Mouse (Mus musculus) C2C12 (cell line): ENCODE measurements at regions not wholly inside any gene's neighbourhood (a gene's known extent, or its start where the extent isn't known, plus 50 kb on each side); places are given as distances from the start of the nearest gene placed in this dataset.

Source experiments
- H3K27me3 ChIP-seq: one replicate; pipeline ENCODE4 v1.6.1; 2011; ENCODE audit not compliant: control insufficient read depth, insufficient read depth, insufficient read length
- H3K36me3 ChIP-seq: one replicate; pipeline ENCODE4 v1.6.1; 2011; ENCODE audit not compliant: control insufficient read depth, insufficient read depth
- H3K4me3 ChIP-seq: one replicate; pipeline ENCODE4 v1.5.1; 2011; ENCODE audit warnings: mild to moderate bottlenecking, control low read depth; ENCODE audit not compliant: poor library complexity, insufficient read depth, severe bottlenecking
- H3K79me2 ChIP-seq: one replicate; pipeline ENCODE4 v1.6.1; 2011; ENCODE audit not compliant: control insufficient read depth, insufficient read depth
- H3K79me3 ChIP-seq: one replicate; pipeline ENCODE4 v1.6.1; 2011; ENCODE audit warnings: low read depth, control low read depth
- H3ac ChIP-seq: one replicate; pipeline ENCODE3; 2011; ENCODE audit warnings: low read depth; ENCODE audit not compliant: control insufficient read depth, insufficient read length
- CEBPB ChIP-seq: IDR thresholded peaks from one replicate; pipeline ENCODE4 v1.6.1; 2011; ENCODE audit warnings: low read depth, mild to moderate bottlenecking, control low read depth, moderate library complexity
- CTCF ChIP-seq: IDR thresholded peaks from one replicate; pipeline ENCODE4 v1.5.1; 2011; ENCODE audit not compliant: control insufficient read depth, insufficient read depth, insufficient read length
- FOSL1 ChIP-seq: IDR thresholded peaks from one replicate; pipeline ENCODE4 v1.8.0; 2011; ENCODE audit warnings: mild to moderate bottlenecking, low read length; ENCODE audit not compliant: poor library complexity, insufficient read depth, severe bottlenecking
- MAX ChIP-seq: IDR thresholded peaks from one replicate; pipeline ENCODE4 v1.6.1; 2011; ENCODE audit warnings: mild to moderate bottlenecking, control low read depth
- MYOD1 ChIP-seq: IDR thresholded peaks from one replicate; pipeline ENCODE4 v1.6.1; 2011; ENCODE audit warnings: low read depth; ENCODE audit not compliant: control insufficient read depth, insufficient read length
- MYOG ChIP-seq: IDR thresholded peaks from one replicate; pipeline ENCODE4 v1.6.1; 2011; ENCODE audit not compliant: control insufficient read depth, insufficient read length; ENCODE audit errors: extremely low read depth
- USF1 ChIP-seq: IDR thresholded peaks from one replicate; pipeline ENCODE4 v1.6.1; 2011; ENCODE audit warnings: low read depth, mild to moderate bottlenecking, control low read depth, moderate library complexity

DNA sequence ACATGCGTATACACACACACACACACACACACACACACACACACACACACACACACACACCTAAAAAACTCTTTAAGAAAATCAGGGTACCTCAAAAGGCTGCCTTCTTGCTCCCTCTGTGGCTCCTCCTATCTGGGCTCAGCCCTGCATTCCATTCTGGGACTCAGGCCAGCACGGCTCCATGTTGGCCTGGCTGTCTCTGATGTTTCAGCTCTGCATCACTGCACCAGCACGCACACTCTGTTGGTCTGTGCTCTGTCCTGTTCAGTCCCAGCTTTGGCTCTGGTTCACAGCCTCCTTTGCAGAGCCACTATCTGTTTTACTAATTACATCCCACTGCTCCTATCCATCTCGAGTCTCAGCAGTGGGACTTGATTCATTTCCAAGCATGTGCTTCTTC is 108.8 kb upstream of the Eif4g2 start:
- Histone ChIP-seq H3K4me3 (no peak overlapping the region), H3ac (no peak overlapping the region), H3K79me2 (no peaks in the 10 kb centered on the region), H3K27me3 (no peaks in the 10 kb centered on the region), H3K79me3 (no peaks in the 10 kb centered on the region), H3K36me3 (no peaks in the 10 kb centered on the region)
- no peak for TF ChIP-seq CTCF

DNA sequence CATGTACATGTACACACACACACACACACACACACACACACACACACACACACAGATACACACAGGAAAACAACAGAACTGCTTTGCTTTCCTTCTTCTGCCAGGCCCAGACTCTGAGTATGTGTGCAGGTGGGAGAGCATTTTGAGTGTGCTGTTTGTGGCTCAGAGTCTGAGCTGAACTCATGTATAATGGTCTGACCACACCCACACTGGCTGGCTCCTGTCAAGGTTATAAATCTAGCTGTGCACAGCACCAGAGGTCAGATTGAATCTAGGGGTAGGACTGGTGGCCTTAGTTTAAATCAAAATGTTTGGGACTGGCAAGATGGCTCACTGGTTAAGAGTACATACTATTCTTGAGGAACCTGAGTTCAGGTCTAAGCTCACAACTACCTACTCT is 108.4 kb upstream of the Eif4g2 start:
- no peaks in the 10 kb centered on the region for H3K79me3 ChIP-seq
- H3ac ChIP-seq: no peak overlapping the region
- H3K27me3 ChIP-seq: no peaks in the 10 kb centered on the region
- H3K79me2 ChIP-seq: no peaks in the 10 kb centered on the region
- H3K36me3 ChIP-seq: no peaks in the 10 kb centered on the region
- TF ChIP-seq MYOD1 (no peak), MYOG (no peak), MAX (no peak), CTCF (no peak), FOSL1 (no peak), CEBPB (no peak), USF1 (no peak)
- no peak overlapping the region for H3K4me3 ChIP-seq

DNA sequence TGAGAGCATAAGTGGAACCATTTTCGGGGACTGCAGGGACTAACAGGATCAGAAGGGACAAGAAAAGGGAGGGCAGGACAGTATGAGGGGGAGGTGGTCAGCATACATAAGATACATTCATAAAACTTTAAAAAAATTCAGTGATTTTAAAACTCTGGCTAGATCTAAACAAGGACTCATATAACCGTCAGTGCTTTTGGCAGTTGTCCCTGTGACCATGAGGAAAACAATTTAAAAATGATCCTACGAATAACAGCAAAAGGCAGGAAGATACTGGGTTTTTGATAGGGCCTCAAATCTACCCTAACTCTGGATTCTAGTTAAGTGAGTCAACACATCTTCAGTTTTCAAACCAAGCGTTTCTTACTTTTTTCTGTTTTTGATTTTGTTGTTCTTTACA is 106.9 kb upstream of the Eif4g2 start:
- Histone ChIP-seq H3K4me3 (no peak overlapping the region), H3K36me3 (no peaks in the 10 kb centered on the region), H3K79me3 (no peaks in the 10 kb centered on the region), H3K79me2 (no peaks in the 10 kb centered on the region), H3K27me3 (no peaks in the 10 kb centered on the region), H3ac (no peak overlapping the region)
- TF ChIP-seq FOSL1 (no peak), MYOG (no peak), USF1 (no peak), MYOD1 (no peak), CTCF (no peak), CEBPB (no peak), MAX (no peak)

DNA sequence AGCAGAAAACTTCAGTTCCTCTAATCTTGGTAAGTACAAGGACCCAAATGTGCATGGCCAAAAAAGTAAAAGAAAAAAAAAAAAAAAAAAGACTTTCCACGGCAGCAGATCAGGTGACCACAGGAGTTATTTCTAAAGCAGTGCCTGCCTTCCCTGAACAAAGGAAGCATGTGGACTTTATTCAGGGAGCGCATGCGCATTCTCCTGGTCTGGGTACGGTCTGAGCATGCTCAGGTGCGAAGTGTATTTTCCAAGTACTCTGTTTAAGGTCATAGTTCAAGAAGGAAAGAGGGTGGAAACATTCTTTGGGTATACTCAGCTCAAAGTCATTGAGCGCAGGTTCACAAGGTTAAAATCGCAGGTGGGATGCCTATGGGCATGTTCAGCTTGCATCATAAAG is 103.1 kb upstream of the Eif4g2 start:
- H3K4me3 ChIP-seq: no peak overlapping the region
- H3K36me3 ChIP-seq: no peaks in the 10 kb centered on the region
- H3K79me2 ChIP-seq: no peaks in the 10 kb centered on the region
- no peaks in the 10 kb centered on the region for H3K27me3 ChIP-seq
- H3K79me3 ChIP-seq: no peaks in the 10 kb centered on the region
- no peak for TF ChIP-seq CEBPB
- TF ChIP-seq FOSL1: no peak
- TF ChIP-seq USF1: no peak
- TF ChIP-seq MAX: no peak
- no peak for TF ChIP-seq CTCF
- no peak for TF ChIP-seq MYOG
- TF ChIP-seq MYOD1: no peak
- H3ac ChIP-seq: no peak overlapping the region

DNA sequence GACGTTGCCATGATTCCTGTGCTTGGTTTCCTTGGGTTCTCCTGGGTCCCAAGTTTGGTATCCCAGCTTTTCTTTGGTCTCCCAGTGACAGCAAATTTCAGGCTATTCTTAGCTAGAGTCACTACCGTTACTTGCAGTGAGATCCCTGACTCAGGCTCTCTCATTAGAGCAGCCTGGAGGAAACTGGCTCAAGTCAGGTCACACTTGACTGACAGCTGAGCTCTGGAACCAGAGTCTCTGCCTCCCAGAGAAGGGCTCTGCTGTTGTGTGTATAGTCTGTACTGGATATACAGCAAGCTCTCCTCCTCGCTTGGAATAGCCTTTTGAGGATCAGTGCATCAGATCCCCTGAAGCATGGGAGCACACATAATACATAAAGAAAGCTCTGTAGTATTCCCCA is 100.7 kb upstream of the Eif4g2 start:
- Histone ChIP-seq H3K36me3 (no peaks in the 10 kb centered on the region), H3K27me3 (no peaks in the 10 kb centered on the region), H3ac (no peak overlapping the region), H3K79me2 (no peaks in the 10 kb centered on the region), H3K79me3 (no peaks in the 10 kb centered on the region), H3K4me3 (no peak overlapping the region)
- no peak for TF ChIP-seq MYOG

DNA sequence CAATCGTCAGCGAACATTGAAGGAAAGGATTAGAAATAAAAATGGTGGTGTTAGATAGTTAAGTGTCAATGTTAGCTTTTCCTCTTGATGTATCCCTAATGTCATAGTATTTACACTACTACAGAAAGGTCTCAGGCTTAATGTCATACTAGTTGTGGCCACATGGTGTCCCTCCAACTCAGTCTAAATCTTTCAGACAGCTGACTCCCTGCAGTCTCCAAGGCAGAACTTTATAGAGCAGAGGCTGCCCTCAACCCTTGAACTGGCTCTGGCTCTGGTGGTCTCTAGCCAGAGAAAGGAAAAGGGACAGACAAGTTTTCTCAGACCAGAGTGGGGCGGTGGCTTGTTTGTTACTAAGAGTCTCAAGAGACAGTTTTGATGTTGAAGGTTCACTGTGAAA is 99.5 kb upstream of the Eif4g2 start:
- Histone ChIP-seq H3K27me3 (no peaks in the 10 kb centered on the region), H3K36me3 (no peaks in the 10 kb centered on the region), H3K4me3 (no peak overlapping the region), H3ac (no peak overlapping the region), H3K79me2 (no peaks in the 10 kb centered on the region), H3K79me3 (no peaks in the 10 kb centered on the region)
- no peak for TF ChIP-seq USF1
- TF ChIP-seq CTCF: peak; percentile 28
